Mouse (Mus musculus): ENCODE measurements around the gene Schip1. TPM values are rescaled to one million over a fixed set of nuclear protein-coding genes. Genes with fewer than 3 reads are reported as not detected.
A peak's percentile ranks its signal among the peaks of the same experiment; 100 is the strongest.

The Schip1 gene
- polyA plus RNA-seq (2015; fragmentation: Nextera tagmentation; extraction: Ambion mirVana) = 26.6 and 27.6 TPM in 2 replicates

DNA sequence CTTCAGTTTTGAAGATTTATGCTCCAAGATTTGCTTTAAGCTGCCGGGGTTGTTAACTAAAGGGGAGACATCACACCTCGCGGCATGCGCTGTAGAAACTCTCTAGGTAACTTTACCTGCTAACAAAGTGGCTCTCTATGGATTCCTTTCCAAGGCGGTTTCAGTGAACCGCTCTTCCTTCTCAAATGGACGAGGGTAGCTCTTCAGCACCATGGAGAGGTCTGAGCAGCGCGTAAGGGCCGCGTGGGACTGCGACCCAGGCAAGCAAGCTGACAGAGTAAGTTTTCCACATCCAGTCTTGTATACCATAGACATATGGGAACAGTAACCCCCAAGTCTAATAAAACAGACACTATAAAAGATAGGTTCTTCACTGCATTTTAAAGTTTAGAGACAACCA lies at the start of gene Schip1:
TSS of gene Schip1 (plus strand) at position 72 of the 400 bp plus-strand sequence.
- ATAC-seq (ENCODE audit: low FRiP score, low TSS enrichment) (no peak), DNase-seq (ENCODE audit: low spot score) (peak; percentile 65)
- TF ChIP-seq EP300 (optimal IDR thresholded peaks at IDR 0.05) (no peak), CTCF (IDR thresholded peaks at IDR 0.05; ENCODE audit: low read depth) (no peak)
- Histone ChIP-seq H3K4me1 (replicated peaks; ENCODE audit: control insufficient read depth, insufficient read depth) (no peaks in the 10 kb centered on the region), H3K4me3 (ENCODE audit: low read depth, low read length) (no peak within 1 kb of the TSS), H3K4me2 (replicated peaks; ENCODE audit: low read depth) (no peak within 1 kb of the TSS), H3K27ac (replicated peaks) (no peak within 1 kb of the TSS), H3K9ac (ENCODE audit: low read length) (no peak within 1 kb of the TSS), H3K9me3 (ENCODE audit: control insufficient read depth, low read length) (no peaks in the 10 kb centered on the region), H3K27me3 (ENCODE audit: control insufficient read depth, insufficient read depth, low read length) (no peaks in the 10 kb centered on the region), H3K36me3 (ENCODE audit: control insufficient read depth, insufficient read depth, low read length) (no peaks in the 10 kb centered on the region)
- WGBS = 20% methylated on average over 12 of the region's 12 CpGs

DNA sequence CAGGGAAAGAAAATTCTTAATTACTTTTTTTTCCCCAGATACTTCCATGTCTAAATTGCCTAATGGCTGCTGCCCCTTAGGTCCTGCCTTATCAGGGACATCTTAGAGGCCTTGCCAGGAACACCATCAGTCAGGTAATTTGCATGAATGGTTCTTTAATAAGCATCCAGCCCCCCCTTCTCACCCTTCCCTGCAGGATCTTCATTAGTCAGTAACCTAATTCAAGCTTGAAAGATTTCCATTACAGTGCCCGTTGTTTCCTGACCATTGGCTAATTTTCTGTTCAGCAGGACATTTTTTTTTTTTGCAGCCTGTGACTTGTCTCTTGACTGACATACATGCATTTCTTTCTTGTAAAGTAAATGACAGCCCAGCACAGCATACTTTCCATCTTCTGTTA lies 48.8 kb upstream of the Schip1 start:
- no peak overlapping the region for H3K9ac ChIP-seq (ENCODE audit: low read length)
- no peak overlapping the region for H3K27ac ChIP-seq (replicated peaks)
- H3K9me3 ChIP-seq (ENCODE audit: control insufficient read depth, low read length) = no peaks in the 10 kb centered on the region
- WGBS = 60% methylated on average over 1 of the region's 1 CpGs
- H3K27me3 ChIP-seq (ENCODE audit: control insufficient read depth, insufficient read depth, low read length) = no peaks in the 10 kb centered on the region
- DNase-seq (ENCODE audit: low spot score) (no peak), ATAC-seq (ENCODE audit: low FRiP score, low TSS enrichment) (no peak)
- H3K4me2 ChIP-seq (replicated peaks; ENCODE audit: low read depth) = no peak overlapping the region
- no peak for TF ChIP-seq EP300 (optimal IDR thresholded peaks at IDR 0.05)
- H3K4me1 ChIP-seq (replicated peaks; ENCODE audit: control insufficient read depth, insufficient read depth) = no peaks in the 10 kb centered on the region
- no peak overlapping the region for H3K4me3 ChIP-seq (ENCODE audit: low read depth, low read length)
- H3K36me3 ChIP-seq (ENCODE audit: control insufficient read depth, insufficient read depth, low read length) = no peaks in the 10 kb centered on the region

GRCm38 (mm10) chr3:68019401-68019800 lies 45.2 kb upstream of the Schip1 start:
- TF ChIP-seq EP300 (optimal IDR thresholded peaks at IDR 0.05) (no peak), CTCF (IDR thresholded peaks at IDR 0.05; ENCODE audit: low read depth) (no peak)
- H3K27me3 ChIP-seq (ENCODE audit: control insufficient read depth, insufficient read depth, low read length) = no peaks in the 10 kb centered on the region
- no peaks in the 10 kb centered on the region for H3K36me3 ChIP-seq (ENCODE audit: control insufficient read depth, insufficient read depth, low read length)
- 62% methylated on average over 4 of the region's 4 CpGs for WGBS
- no peaks in the 10 kb centered on the region for H3K4me1 ChIP-seq (replicated peaks; ENCODE audit: control insufficient read depth, insufficient read depth)
- no peak overlapping the region for H3K27ac ChIP-seq (replicated peaks)
- ATAC-seq (ENCODE audit: low FRiP score, low TSS enrichment) (no peak), DNase-seq (ENCODE audit: low spot score) (no peak)
- H3K4me3 ChIP-seq (ENCODE audit: low read depth, low read length) = no peak overlapping the region
- H3K9ac ChIP-seq (ENCODE audit: low read length) = no peak overlapping the region
- H3K9me3 ChIP-seq (ENCODE audit: control insufficient read depth, low read length) = no peaks in the 10 kb centered on the region
- no peak overlapping the region for H3K4me2 ChIP-seq (replicated peaks; ENCODE audit: low read depth)

DNA sequence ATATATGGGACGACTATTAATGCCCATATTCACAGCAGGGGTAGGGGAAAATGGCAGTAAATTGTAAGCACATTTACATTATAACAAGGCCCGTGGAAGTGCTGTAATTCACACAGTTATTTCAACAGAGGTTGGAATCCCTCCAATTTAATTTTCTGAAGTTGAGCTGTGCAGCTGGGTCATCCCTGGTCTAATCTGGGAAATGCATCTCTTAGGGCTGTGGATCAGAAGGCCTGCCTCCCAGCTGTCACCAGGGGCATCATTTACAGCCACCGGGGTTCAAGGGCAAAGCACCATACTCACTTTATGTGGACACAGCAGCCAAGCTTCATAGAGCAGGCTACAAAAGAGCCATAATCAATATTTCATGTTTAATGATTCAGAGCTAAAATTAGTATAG lies 28.5 kb upstream of the Schip1 start:
- Histone ChIP-seq H3K36me3 (ENCODE audit: control insufficient read depth, insufficient read depth, low read length) (no peaks in the 10 kb centered on the region), H3K27ac (replicated peaks) (no peak overlapping the region), H3K27me3 (ENCODE audit: control insufficient read depth, insufficient read depth, low read length) (no peaks in the 10 kb centered on the region), H3K4me1 (replicated peaks; ENCODE audit: control insufficient read depth, insufficient read depth) (no peaks in the 10 kb centered on the region), H3K9me3 (ENCODE audit: control insufficient read depth, low read length) (no peaks in the 10 kb centered on the region), H3K4me2 (replicated peaks; ENCODE audit: low read depth) (no peak overlapping the region), H3K9ac (ENCODE audit: low read length) (no peak overlapping the region), H3K4me3 (ENCODE audit: low read depth, low read length) (no peak overlapping the region)
- ATAC-seq (ENCODE audit: low FRiP score, low TSS enrichment) (no peak), DNase-seq (ENCODE audit: low spot score) (no peak)
- no peak for TF ChIP-seq EP300 (optimal IDR thresholded peaks at IDR 0.05)
- no peak for TF ChIP-seq CTCF (IDR thresholded peaks at IDR 0.05; ENCODE audit: low read depth)
- 50% methylated on average over 3 of the region's 3 CpGs for WGBS

GRCm38 (mm10) chr3:68042951-68043350 lies 21.7 kb upstream of the Schip1 start:
- Histone ChIP-seq H3K9ac (ENCODE audit: low read length) (no peak overlapping the region), H3K4me3 (ENCODE audit: low read depth, low read length) (no peak overlapping the region), H3K4me2 (replicated peaks; ENCODE audit: low read depth) (no peak overlapping the region), H3K27ac (replicated peaks) (no peak overlapping the region), H3K4me1 (replicated peaks; ENCODE audit: control insufficient read depth, insufficient read depth) (no peaks in the 10 kb centered on the region), H3K36me3 (ENCODE audit: control insufficient read depth, insufficient read depth, low read length) (no peaks in the 10 kb centered on the region), H3K9me3 (ENCODE audit: control insufficient read depth, low read length) (no peaks in the 10 kb centered on the region), H3K27me3 (ENCODE audit: control insufficient read depth, insufficient read depth, low read length) (no peaks in the 10 kb centered on the region)
- no peak for DNase-seq (ENCODE audit: low spot score)
- TF ChIP-seq CTCF (IDR thresholded peaks at IDR 0.05; ENCODE audit: low read depth) = no peak
- TF ChIP-seq EP300 (optimal IDR thresholded peaks at IDR 0.05) = no peak
- 93% methylated on average over 2 of the region's 2 CpGs for WGBS
- ATAC-seq (ENCODE audit: low FRiP score, low TSS enrichment) = no peak

GRCm38 (mm10) chr3:68045475-68046416 lies 18.9 kb upstream of the Schip1 start:
- WGBS = 50% methylated on average over 9 of the region's 9 CpGs
- TF ChIP-seq EP300 (optimal IDR thresholded peaks at IDR 0.05) (no peak), CTCF (IDR thresholded peaks at IDR 0.05; ENCODE audit: low read depth) (peak; percentile 92)
- DNase-seq (ENCODE audit: low spot score) = peak; percentile 37

More at GRCm38 (mm10) chr3:68045475-68046416, 18.9 kb upstream of the Schip1 start:
- Histone ChIP-seq H3K4me2 (replicated peaks; ENCODE audit: low read depth) (no peak overlapping the region), H3K4me1 (replicated peaks; ENCODE audit: control insufficient read depth, insufficient read depth) (no peaks in the 10 kb centered on the region), H3K27me3 (ENCODE audit: control insufficient read depth, insufficient read depth, low read length) (no peaks in the 10 kb centered on the region), H3K9ac (ENCODE audit: low read length) (no peak overlapping the region), H3K4me3 (ENCODE audit: low read depth, low read length) (no peak overlapping the region), H3K27ac (replicated peaks) (no peak overlapping the region), H3K36me3 (ENCODE audit: control insufficient read depth, insufficient read depth, low read length) (no peaks in the 10 kb centered on the region), H3K9me3 (ENCODE audit: control insufficient read depth, low read length) (no peaks in the 10 kb centered on the region)
- no peak for ATAC-seq (ENCODE audit: low FRiP score, low TSS enrichment)

Measured in stomach, postnatal 0 days (tissue).